Mouse (Mus musculus): Measurements from ENCODE around the gene Fam151a.

Fam151a gene

DNA sequence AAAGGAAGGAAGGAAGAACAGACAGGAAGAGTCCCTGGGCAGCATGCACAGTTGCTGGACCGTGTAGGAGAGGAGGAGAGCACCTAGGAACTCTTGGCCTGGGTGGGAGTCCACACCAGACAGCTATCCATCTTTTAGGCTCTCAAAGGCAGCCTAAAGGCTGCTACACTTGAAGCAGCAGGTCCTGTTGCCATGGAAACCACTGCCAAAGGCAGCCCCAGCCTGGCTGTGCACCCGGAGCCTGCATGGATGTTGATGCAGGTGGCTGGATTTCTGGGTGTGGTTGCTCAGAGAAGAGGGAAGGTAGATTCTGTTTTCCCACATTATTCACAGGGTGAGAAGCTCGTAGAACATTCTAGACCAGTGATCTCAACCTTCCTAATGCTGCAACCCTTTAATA lies 43.3 kb downstream of the Fam151a start:
- 21% methylated on average over 3 of the region's 3 CpGs for WGBS

DNA sequence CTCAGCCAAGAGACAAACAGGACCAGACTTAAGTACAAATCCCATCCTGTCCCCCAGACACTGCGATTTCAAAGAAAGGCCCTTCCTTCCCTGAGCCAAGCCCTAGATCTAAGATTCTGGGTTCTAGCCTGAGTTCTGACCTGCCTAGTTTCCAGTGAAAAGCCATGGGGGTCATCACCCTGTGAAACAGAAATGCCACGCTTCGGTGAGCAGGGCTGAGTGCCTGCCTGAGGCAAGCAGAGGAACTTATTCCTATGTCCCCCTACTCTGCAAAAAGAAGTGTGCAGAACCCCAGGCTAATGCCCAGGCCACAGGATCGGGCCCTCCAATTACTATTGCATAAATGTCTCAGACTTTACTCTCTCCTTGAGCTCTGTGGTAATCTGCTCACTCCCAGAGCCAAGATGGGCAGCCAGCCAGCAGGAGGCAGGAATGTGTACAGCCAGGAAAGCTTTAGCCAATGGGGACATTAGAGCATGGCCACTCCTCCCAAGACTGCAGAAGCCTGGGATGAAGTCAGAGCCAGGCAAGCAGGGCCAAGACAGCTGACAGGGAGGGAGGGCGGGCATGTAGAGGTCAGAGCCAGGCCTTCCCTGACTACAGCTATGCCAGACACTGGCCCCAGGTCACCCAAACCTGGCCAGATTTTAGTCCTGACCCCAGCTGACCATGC lies 44.6 kb downstream of the Fam151a start:
- WGBS: 52% methylated on average over 5 of the region's 5 CpGs

- 68% methylated on average over 3 of the region's 3 CpGs for WGBS
Observed at GRCm38 (mm10) chr4:106780045-106780444, 46.4 kb downstream of the Fam151a start.

- WGBS: 78% methylated on average over 10 of the region's 10 CpGs
Observed at GRCm38 (mm10) chr4:106783137-106783536, 49.4 kb downstream of the Fam151a start.

DNA sequence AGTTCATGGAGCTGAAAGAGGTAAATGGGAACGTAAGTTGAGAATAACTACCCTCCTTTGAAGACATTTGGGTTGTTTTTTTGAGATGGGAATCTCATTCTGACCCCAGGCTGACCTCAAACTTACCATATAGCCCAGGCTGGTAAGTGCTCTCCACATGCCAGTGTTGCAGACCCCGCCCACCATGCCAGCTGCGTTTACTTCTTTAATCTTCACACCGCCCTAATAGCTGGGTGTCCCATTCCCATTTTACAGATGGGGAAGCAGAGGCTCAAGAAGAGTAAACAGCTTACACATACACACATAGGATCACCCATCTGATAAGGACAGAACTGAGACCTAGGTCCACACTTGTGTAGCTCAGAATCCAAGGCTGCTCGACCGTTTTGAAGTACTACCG lies 51.1 kb downstream of the Fam151a start:
- WGBS: 93% methylated on average over 7 of the region's 7 CpGs

- WGBS: 55% methylated on average over 7 of the region's 7 CpGs
Observed at GRCm38 (mm10) chr4:106785345-106785744, 51.7 kb downstream of the Fam151a start.

- WGBS: 10% methylated on average over 5 of the region's 5 CpGs
Observed at GRCm38 (mm10) chr4:106785753-106786540, 52.3 kb downstream of the Fam151a start.

DNA sequence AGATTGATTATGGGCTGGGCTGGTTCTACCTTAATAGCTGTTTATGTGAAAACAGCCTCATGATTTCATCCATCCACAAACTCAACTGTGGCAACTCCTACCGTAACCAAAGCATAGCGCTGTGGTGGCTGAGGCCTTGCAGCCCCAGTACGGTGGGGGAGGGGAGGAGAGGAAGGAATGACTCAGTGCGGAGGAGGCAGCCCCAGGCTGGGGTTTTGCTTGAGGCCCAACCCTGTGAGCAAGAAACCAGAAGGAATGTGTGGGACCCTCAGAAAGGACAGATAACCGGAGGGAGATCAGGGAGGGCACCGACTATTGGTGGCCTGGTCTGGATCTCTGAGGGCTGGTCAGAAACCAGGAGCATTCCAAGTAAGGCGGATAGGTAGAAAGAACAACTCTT lies 54.1 kb downstream of the Fam151a start:
- WGBS: 50% methylated on average over 7 of the region's 7 CpGs

GRCm38 (mm10) chr4:106788627-106789026 lies 54.9 kb downstream of the Fam151a start:
- WGBS: 88% methylated on average over 11 of the region's 11 CpGs

DNA sequence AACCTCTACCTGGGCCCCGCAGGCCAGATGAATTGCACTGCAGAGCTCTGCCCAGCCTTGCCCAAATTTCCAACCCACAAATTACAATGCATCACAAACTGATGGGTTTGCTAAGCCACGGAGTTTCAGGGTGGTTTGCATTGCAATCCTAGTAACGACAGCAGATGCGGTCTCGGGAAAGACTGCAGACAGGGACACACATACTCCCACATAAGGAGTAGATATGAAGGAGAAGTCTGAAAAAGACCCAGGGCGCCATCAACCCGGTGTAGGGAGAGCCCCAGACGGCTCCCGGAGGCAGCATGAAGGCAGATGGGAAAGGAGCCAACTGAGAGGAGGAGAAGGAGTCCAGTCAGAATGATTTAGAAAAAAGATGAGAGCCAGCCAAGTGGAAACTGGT lies 56.0 kb downstream of the Fam151a start:
- WGBS: 25% methylated on average over 9 of the region's 9 CpGs

DNA sequence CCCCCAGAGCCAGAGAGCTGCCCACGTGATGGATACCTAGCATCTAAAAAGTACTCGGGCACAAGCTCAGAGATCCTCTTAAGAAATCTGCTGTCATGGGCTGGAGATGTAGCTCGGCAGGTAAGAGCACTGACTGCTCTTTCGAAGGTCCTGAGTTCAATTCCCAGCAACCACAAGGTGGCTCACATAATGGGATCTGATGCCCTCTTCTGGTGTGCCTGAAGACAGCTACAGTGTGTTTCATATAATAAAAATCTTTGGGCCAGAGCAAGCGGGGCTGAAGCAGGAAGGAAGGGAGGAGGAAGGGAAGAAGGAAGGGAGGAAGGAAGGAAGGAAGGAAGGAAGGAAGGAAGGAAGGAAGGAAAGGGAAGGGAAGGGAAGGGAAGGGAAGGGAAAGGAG lies 56.5 kb downstream of the Fam151a start:
- WGBS: 58% methylated on average over 5 of the region's 5 CpGs

GRCm38 (mm10) chr4:106790938-106791337 lies 57.2 kb downstream of the Fam151a start:
- WGBS: 100% methylated on average over 1 of the region's 1 CpGs

GRCm38 (mm10) chr4:106793826-106794225 lies 60.1 kb downstream of the Fam151a start:
- WGBS: 94% methylated on average over 9 of the region's 9 CpGs

- 94% methylated on average over 7 of the region's 7 CpGs for WGBS
Observed at GRCm38 (mm10) chr4:106794247-106794646, 60.6 kb downstream of the Fam151a start.

GRCm38 (mm10) chr4:106795289-106795688 lies 61.6 kb downstream of the Fam151a start:
- whole genome bisulfite sequencing: 89% methylated on average over 2 of the region's 2 CpGs

Data from cerebral cortex, adult 2 months (tissue).